Mouse (Mus musculus) naive thymus-derived CD4-positive, alpha-beta T cell, adult 2 months (primary cell): ENCODE data around the gene Gzmn.
"Not testable (repeated sequence)": the region's sequence is repeated elsewhere in the genome, so short reads cannot be mapped to it uniquely, and the experiment has no call there.

Experiments used
- DNase-seq: peaks from one replicate; pipeline ENCODE4 v3.0.0-alpha.2; 2011; ENCODE audit warnings: low read depth

Gzmn gene

DNA sequence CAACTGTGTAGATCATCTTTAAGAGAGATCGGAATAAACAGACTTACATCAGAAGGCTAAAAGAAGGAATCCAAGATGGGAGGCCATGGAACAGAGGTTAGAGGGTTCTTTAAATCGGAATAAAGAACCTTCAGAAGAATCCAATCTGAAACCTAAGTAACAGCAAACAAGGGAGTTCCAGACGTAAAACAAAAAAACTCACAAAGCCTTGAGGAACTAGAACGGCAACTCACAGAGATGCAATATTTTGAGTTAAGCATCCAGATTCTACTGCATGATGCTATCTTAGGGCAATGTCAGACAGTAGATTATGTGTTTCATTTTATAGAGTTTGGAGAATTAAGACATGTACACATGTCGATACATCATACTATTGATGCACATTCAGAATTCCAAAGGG, at the start of gene Gzmn:
Gene Gzmn (minus strand): TSS at position 101 of the 400 bp plus-strand sequence.
- no peak for DNase-seq

DNA sequence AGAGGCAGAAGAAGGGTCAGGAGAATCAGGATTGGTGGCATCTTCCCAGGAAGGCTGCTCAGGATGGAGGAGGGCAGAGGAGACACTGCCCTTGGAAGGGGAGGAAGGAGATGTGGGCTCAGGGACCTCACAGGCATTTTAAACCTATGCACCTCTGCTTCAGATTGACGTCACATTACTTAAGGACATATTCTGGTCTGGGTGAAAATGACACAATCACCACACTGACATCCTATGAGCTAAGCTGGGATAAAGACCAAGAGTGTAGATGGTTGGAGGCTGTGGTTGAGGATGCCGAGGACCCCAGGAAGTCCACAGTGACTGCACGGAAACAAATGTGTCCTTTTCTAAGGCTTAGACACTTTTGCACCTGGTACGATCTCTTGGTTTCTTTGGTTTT, 36.9 kb upstream of the Gzmn start, which contains the start of gene Gzmf:
Gene Gzmf (minus strand): TSS at position 101 of the 400 bp plus-strand sequence.
- no peak for DNase-seq

DNA sequence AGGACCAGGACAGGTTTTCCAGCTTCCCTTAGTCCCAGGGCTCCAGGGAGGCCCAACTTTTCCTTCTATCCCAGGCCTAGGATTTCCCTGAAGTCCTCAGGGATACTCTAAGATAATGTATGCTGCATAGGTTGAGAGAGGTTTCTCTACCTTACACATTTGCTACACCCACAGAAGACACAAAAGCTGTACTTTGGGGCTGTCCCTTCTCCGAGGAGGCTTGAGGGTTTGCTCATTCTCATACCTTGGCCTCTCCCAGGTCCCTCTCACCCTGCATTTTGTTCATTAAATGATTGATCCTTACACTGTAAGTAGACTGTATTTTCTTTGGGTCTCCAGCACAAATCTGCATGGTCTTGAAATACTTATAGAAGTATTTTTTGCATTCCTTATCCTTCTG, 31.2 kb upstream of the Gzmn start:
- peak; percentile 16 for DNase-seq

DNA sequence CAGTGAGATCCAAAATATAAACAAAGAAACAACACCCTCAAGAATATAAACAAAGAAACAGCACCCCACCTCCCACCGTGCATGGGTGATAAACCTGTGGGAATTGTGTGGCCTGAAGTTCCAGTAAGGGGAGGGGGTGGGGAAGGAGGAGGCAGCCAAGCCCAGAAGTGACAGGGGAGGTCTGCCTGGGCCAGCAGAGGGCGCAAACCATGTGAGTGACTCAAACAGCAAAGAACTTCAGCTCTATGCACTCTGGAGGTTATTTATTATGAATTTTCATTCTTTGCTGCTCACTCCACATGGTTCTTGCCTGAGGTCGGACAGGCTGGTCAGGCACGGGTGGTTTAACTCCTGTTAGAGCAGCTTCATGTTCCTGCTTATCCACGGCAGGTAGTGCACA, 30.6 kb upstream of the Gzmn start:
- peak; percentile 84 for DNase-seq

DNA sequence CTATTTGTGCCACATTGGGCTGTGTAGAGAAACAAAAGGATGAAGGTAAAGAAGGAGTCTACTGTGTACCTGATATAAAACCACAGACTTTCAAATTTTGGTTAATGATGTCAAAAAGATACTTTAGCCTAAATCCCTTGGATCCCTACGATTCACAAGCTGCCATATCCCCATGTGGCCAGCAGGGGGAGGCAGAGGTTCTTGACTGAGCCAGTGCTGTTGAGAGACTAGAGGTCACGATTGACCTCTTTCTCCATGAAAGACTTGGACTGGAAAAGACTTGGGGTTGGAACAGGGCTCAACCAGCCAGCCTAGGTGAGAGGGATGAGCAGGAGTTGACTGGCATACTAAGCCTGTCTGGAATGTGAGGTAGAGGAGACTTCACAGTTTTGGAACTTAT, 29.6 kb upstream of the Gzmn start:
- peak; percentile 86 for DNase-seq

DNA sequence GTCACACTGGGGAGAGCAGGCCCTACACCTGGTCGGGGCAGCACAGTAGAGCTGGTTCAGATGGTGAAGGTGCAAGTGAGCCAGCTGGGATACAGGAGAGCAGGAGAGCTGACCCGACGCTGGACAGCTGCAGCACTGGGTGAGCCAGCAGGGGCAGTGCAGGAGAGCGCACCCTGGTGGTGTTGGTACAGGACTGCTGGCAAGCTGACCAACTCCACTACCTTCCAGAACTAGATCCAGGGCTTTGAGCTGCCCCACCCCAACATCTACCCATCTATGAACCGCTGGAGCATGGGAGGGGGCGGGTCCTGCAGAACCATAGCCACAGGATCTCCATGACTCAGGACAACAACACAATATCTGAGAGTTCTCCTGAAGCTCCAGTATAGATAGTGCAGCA, 12.5 kb upstream of the Gzmn start:
- DNase-seq = no peak

DNA sequence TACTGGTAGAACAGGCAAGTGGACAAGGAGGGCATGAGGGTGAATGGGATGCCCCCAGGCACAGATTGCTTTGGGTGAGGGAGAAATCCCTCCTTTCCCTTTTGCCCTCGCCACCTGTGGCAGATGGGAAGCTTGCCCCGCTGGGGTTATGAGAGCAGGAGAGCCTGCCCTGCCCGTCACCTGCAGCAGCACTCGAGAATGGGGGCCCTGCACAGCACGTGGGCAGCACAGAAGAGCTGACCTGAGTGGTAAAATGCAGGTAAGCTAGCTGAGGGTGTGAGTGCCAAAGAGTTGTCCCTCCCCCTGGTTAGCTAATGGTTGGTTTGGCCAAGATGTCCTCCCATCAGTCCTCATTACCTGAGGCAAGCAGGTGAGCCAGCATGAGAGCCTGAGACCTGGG, 12.1 kb upstream of the Gzmn start:
- no peak for DNase-seq

DNA sequence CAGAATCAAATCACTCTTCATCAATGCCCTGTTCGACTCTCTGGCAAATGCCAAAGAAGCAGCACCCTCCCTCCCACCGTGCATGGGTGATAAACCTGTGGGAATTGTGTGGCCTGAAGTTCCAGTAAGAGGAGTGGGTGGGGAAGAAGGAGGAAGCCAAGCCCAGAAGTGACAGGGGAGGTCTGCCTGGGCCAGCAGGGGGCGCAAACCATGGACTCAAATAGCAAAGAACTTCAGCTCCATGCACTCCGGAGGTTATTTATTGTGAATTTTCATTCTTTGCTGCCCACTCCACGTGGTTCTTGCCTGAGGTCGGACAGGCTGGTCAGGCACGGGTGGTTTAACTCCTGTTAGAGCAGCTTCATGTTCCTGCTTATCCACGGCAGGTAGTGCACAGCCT, 3.3 kb upstream of the Gzmn start:
- peak; percentile 54 for DNase-seq

DNA sequence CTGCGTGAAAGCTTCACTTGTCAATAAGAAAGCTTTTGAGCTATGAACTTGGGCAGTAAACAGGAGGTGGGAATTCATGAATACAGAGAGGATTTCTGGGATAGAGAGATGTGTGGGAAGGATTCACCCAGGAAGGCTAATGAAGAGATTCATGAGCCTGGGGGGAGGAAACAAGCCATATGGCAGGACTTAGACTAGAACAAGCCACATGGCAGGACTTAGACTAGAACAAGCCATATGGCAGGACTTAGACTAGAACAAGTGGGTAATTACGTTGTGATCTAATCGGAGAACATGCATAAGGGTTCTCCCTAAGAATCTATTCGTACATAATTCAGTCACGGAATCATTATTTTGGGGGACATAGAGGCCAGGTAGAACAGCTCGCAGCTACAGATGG, 1.0 kb downstream of the Gzmn start:
- no peak for DNase-seq

DNA sequence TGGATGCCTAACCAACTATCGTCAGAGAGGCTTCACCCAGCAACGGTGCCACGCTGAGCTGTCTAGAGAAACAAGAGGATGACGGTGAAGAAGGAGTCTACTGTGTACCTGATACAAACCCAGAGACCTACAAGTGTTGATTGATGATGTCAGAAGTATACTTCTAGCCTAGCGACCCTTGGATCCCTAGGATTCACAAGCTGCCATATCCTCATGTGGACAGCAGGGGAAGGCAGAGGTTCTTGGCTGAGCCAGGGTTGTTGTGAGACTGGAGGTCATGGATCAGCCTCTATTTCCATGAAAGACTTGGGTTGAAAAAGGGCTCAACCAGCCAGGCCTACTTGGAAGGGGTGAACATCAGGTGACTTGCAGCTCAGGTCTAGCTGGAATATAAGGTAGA, 1.7 kb downstream of the Gzmn start:
- no peak for DNase-seq

DNA sequence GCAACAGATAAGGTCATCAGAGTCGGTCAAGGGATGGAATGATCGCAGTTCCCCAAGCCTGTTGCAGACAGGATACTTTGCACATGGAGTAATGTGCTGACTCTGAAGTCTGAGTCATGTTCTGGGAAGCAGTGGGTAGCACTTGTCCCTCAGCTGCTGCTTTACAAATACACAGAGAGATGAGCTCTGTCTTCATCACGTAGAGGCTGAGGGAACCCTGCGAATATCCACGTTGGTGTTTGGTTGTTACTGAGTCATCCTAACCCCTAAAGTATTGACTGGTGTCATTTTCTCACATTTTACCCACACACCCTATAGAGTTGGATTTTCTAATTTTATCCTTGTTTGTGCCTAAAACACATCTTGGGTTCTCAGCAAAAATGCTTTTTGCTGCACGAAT, 6.4 kb downstream of the Gzmn start:
- no peak for DNase-seq

DNA sequence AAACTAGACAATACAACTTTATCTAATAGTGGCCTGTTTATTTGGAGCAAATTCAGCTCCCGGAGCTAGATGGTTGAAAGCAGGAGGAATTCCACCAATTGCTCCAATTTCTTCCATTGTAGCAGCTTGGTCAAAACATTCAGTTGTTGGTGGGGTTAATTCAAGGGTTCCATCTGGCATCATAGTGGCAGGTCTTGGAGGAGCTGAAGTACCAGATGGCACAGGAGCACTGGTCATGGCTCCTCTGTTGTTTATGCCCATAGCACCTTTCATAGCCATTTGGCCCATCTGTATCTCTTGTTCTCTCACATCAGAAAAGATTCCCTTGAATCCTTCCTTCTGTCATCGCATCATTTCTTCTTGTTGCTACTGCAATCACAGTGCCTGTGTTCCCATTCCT, 12.3 kb downstream of the Gzmn start:
- no peak for DNase-seq

DNA sequence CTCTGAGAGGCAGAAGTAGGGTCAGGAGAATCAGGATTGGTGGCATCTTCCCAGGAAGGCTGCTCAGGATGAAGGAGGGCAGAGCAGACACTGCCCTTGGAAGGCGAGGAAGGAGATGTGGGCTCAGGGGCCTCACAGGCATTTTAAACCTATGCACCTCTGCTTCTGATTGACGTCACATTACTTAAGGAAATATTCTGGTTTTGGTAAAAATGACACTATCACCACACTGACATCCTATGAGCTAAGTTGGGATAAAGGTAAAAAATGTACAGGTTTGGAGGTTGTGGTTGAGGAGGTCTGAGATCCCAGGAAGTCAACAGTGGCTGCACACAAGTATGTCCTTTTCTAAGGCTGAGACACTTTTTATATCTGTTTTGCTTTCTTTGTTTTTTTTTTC, 14.9 kb downstream of the Gzmn start, which contains the start of gene Gzmg:
Gene Gzmg (minus strand): TSS at position 101 of the 400 bp plus-strand sequence.
- not testable (repeated sequence) for DNase-seq

DNA sequence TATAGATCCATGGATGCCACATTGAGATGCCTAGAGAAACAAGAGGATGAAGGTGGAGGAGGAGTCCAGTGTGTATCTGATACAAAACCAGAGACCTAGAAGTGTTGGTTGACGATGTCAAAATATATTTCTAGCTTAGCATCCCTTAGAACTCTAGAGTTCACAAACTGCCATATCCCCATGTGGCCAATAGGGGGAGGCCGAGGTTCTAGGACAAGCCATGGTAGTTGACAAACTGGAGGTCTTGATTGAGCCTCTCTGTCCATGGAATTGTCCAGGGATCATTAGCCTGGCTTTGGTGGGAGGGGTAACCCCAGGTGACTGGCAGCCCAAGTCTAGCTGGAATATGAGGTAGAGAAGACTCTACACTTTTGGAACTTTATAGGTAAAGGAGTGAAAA, 19.1 kb downstream of the Gzmn start:
- DNase-seq = peak; percentile 8

DNA sequence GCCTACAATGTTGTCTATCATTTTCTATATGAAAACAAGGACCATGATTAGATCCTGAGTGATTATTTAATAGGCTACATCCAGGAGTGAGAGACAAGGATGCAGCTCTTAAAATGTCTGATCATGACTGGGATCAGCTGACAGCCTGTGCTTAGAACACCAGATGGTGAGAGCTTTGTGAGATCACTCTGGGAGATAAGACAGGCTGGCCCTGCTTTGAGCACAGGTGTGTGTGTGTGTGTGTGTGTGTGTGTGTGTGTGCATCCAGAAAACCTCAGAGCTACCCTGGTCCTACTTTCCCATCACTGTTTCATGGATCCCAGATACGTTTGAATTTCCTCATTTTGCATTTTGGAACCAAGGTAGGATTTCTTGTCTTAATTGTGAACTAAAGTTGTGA, 40.7 kb downstream of the Gzmn start:
- DNase-seq = not testable (repeated sequence)

DNA sequence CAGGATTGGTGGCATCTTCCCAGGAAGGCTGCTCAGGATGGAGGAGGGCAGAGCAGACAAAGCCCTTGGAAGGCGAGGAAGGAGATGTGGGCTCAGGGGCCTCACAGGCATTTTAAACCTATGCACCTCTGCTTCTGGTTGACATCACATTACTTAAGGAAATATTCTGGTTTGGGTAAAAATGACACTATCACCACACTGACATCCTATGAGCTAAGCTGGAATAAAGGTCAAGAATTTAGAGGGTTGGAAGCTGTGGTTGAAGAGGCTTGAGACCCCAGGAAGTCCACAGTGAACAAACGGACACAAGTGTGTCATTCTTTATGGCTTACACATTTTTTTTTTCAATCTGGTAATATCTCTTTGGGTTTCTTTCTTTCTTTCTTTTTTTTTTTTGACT, 41.9 kb downstream of the Gzmn start, which contains the start of gene Gzmd:
Gene Gzmd (minus strand): TSS at position 101 of the 400 bp plus-strand sequence.
- not testable (repeated sequence) for DNase-seq

DNA sequence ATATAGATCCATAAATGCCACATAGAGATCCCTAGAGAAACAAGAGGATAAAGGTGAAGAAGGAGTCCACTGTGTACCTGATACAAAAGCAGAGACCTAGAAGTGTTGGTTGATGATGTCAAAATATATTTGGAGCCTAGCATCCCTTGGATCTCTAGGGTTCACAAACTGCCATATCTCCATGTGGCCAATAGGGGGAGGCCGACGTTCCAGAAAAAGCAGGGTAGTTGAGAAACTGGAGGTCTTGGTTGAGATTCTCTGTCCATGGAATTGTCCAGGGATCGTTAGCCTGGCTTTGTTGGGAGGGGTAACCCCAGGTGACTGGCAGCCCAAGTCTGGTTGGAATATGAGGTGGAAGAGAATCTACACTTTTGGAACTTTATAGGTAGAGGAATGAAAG, 46.1 kb downstream of the Gzmn start:
- no peak for DNase-seq

DNA sequence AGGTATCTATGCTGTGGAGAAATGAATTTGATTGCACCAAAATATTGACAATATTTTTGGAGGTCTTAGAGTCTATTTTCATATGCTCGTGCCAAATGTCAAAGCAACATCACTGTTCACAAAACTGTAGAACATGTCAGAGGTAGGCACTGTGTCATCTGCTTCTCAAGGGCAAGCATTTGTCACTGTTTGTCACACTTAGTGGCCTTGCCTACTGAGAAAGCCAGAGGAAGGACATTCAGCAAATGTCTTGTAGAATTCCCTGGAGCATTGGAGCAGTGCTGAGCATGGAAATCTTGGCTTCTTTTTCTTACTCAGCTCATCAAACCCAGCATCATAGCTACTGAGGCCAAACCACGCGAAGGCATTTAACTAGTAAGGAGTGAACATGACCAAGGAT, 50.9 kb downstream of the Gzmn start:
- DNase-seq = no peak

DNA sequence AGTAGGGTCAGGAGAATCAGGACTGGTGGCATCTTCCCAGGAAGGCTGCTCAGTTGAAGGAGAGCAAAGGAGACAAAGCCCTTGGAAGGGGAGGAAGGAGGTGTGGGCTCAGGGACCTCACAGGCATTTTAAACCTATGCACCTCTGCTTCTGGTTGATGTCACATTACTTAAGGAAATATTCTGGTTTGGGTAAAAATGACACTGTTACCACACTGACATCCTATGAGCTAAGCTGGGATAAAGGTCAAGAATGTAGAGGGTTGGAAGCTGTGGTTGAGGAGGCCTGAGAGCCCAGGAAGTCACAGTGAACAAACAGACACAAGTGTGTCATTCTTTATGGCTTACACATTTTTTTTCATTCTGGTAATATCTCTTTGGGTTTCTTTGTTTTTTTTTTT, 53.9 kb downstream of the Gzmn start, which contains the start of gene Gzme:
Gene Gzme (minus strand): TSS at position 101 of the 400 bp plus-strand sequence.
- DNase-seq = no peak
